Mouse (Mus musculus) cerebellum, postnatal 4 days (tissue): Measurements from ENCODE around the gene Gm17657.

Experiments used
- DNase-seq, 2 experiments: peaks; one replicate each; pipeline ENCODE4 v3.0.0; 2022; ENCODE audit warnings: low spot score in 2 of 2, mixed read lengths in 1 of 2

Gene Gm17657

DNA sequence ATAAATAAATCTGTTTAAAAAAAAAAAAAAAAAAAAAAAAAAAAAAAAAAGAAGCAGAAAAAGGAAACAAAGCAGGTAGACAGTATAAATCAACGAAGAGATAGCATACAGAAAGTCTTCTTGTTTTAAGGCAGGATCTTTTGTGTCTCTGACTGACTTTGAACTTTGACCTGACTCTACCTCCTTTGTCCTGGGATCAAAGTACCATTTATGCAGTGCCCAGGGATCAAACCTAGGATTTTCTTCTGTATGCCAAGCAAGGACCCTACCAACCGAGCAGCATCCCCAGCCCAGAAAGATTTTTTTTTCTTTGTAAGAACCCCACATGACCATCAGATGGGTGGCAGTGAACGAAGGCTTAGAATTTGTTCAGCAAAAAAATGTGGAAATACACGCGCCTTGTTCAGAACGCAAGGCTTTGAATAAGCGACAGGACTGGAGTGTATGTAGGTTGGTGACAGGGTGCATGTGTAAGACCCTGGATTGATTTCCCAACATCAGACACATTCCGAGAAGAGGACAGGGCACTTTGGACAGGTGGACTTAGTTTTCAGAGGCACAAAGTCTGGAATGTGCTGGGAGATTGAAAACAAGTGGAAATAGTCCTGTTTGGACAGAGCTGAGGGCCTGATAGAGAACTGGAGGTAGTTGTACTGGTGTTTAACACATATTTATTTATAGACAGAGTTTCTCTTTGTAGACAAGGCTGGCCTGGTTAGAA, 61.0 kb downstream of the Gm17657 start:
- DNase-seq: no peak

DNA sequence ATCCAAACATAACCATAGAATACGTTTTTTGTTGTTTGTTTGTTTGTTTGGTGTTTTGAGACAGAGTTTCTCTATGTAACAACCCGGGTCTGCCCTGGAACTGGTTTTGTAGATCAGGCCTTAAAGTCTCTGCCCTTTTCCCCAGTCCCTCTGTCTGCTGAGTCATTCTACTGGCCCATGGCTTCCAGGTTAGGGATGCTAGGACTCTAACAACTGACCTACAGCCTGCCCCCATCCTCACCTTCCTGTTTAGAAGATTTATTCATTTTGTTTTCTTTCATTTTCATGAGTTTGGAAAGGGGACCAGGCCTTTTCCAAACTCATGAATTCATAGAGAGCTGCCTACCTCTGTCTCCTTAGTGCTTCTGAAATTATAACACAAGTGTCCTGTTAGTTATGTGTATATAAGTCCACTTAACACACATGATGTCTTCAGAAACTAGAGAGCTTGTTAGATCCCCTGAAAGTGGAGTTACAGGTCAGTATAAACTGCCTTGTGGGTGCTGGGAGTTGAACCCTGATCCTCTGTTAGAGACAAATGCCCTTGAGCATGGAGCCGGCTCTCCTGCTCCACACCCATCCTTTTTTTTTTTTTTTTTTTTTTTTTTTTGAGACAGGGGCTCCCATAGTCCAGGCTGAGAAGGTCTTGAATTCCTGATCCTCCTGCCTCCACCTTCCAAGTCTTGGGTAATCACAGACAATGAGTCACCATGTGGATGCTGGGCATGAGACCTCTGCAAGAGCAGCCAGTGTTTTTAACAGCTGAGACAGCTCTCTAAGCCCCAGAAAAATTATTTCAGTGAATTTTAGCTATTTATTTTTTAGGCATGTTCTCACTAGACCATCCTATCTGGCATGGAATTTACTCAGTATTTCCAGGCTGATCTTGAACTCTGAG, 63.9 kb downstream of the Gm17657 start:
- DNase-seq: no peak

DNA sequence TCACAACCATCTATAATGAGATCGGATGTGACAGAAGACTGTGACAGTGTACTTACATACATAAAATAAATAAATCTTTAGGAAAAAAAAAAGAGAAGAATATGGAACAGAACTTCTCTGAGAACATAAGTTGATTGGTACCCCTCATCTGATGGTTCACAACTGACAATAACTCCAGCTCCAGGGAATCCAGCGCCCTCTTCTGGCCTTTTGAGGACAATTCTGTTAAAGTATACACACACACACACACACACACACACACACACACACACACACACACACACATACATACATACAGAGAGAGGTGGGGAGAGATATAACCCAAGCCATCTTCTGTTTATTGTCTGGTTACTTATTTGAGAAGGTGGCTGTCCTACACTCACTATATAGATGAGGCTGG, 65.0 kb downstream of the Gm17657 start:
- DNase-seq: no peak

DNA sequence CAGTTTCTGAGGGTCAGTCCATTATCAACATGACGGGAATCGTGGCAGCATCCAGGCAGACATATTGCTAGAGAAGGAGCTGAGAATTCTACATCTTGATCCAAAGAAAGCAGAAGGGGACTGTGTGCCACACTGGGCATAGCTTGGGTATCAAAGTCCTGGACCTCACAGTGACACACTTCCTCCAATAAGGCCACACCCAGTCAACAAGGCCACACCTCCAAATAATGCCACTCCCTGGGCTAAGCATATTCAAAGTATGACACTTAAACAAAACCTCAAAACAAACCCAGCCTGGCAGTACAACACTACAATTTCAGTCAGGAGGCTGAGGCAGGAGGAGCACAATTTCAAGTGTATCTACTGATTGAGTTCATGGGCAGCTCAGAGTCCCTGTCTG, 66.2 kb downstream of the Gm17657 start:
- no peak for DNase-seq

DNA sequence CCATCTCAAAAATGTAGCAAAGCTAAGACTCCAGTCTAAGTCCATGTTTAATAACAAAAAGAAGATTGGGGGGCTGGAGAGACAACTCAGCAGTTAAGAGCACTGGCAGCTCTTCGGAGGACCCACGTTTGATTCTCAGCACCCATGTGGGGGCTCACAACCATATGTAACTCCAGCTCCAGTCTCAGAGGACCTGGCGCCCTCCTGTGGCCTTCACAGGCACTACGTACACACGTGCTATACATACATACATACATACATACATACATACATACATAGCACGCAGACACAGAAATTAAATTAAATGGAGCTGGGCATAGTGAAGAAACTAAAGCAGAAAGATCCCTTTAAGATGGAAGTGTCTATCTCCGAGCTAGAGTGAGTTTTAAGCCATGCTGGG, 66.8 kb downstream of the Gm17657 start:
- DNase-seq: no peak

DNA sequence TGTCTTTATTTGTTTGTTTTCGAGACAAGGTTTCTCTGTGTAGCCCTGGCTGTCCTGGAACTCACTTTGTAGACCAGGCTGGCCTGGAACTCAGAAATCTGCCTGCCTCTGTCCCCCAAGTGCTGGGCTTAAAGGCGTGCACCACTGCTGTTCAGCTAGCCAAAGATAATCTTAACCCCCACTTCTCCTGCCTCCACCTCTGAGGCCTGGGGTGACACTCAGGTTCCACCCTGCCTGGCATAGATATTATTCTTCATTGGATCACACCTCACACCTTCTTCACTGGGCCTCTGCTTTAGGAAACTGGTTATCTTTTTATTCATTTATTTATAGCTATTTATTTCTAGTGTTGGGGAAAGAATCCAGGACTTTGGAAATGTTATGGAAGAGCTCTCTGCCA, 69.2 kb downstream of the Gm17657 start:
- DNase-seq: no peak

DNA sequence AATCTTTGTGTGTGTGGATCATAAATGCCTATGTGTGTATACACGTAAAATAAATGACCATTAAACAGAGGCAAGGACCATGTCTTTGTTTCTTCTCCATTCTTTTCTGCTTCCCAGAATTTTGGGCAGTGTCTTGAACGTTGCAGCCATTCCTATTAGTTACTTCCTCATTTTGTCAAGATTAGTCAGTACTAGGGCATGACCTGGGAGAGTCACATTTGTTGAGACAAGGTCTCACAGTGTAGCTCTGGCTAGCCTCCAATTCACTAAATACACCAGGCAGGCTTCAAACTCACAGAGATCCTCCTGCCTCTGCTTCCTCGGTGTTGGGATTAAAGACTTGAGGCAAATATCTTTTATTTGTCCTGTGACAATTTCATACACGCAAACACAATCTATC, 71.2 kb downstream of the Gm17657 start:
- no peak for DNase-seq

DNA sequence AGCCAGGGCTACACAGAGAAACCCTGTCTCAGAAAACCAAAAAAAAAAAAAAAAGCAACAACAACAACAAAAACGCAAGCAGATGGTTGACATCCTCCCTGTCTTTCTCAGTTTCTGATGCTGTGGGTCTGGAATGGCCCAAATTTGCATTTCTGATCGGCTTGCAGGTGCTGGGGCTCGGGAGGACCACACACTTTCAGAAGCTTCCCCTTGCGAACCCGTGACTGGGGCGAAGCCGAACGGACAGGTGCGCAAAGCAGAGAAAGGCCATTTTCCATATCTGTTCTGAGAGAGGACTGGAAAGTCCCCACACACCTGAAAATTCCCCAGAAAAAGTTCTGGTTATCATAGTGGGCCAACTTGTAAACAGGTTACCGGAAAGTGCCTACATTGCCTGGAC, 72.1 kb downstream of the Gm17657 start:
- no peak for DNase-seq

DNA sequence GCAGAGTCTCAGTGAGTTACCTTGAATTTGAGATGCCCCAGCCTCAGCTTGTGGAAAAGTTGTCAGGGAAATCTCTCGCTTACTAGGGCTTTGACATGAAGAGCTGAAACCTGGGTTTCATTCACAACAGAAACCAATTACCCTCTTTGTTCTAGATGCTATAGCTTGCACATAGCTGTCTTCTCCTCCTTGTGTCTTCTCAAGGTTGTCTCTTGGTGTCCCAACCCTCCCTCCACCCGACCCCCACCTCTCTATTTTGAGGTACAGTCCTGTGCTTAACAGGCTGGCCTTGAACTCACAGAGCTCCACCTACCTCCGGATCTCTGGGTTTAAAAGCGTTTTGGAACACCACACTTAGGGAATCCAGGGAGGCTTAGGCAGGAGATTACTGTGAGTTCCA, 73.0 kb downstream of the Gm17657 start:
- DNase-seq: no peak

DNA sequence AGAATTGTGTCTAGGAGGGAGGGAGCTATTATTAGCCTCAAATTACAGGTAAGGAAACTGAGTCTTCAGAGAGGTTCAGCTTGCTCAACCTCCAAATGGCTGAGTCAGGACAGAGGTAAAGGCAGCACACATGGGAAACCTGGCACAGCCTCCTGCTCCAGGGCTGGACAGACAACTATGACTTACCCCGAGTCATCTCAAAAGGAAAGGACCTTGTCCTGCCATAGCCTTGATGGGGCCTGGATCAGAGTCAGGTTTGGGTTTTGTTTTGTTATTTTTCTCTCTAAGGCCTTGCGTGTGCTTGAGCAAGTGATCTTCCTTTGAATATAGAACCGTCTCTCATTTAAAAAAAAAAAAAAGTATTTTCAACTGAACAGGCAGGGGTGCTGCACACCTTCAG, 74.3 kb downstream of the Gm17657 start:
- no peak for DNase-seq

DNA sequence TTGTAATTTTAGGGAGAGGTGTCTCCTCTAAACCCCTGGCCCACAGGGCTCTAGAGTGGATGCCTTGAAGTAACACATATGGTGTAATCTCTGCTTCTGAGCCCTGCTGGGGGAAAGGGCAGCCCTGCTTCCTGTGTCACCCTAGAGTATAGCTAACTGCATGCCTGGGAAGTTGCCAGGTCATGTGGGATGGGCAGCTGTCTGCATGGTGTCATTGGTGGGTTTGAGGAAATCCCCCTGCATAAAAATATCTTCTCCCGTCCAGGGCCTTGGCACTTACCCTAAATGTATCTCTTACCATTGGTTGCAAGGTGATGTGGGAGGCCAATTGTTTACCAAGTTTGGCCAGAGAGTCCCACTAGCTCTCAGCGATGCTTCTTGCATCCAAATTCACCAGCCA, 75.4 kb downstream of the Gm17657 start:
- DNase-seq: no peak

DNA sequence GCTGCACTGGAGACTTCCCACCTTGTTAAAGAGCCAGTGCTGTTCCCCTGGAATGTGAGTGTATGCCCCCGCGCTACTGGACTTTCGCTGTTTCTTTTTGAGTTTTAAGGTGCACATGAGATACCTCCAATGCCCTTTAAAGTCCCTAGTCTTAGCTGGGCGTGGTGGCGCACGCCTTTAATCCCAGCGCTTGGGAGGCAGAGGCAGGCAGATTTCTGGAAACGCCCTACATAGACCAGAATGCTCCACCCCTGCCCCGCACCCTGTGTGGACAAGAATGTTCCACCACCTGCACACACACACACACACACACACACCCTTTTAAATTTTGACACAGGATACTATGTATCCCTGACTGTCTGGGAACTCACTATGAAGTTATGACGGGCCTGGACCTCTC, 76.0 kb downstream of the Gm17657 start:
- DNase-seq: no peak
